Mouse (Mus musculus): ENCODE measurements around the gene Nt5m. TPM values are rescaled to one million over a fixed set of nuclear protein-coding genes. Genes with fewer than 3 reads are reported as not detected.

Gene Nt5m
- polyA plus RNA-seq, 1 experiment from 2014 or later = 46.3 TPM

- peak; percentile 35 for ATAC-seq (ENCODE audit: low FRiP score, low TSS enrichment)
- 0% methylated on average over 15 of the region's 15 CpGs for whole genome bisulfite sequencing
These were observed 30.1 kb upstream of the Nt5m start for GRCm38 (mm10) chr11:59809071-59809669.

GRCm38 (mm10) chr11:59809670-59810474 is 29.4 kb upstream of the Nt5m start, which contains the start of gene Flcn:
Flcn (minus strand) TSS chr11:59810016.
- WGBS = under 1% methylated on average over 52 of the region's 52 CpGs
- H3K27ac ChIP-seq (ENCODE audit: low read length) = peak within 1 kb of the TSS; percentile 94
- peaks cover 11% of the 10 kb centered on the region for H3K4me1 ChIP-seq (ENCODE audit: insufficient read depth, low read length)
- H3K4me3 ChIP-seq (ENCODE audit: low read length) = peak within 1 kb of the TSS; percentile 73
- no peaks in the 10 kb centered on the region for H3K27me3 ChIP-seq (ENCODE audit: insufficient read depth, low read length)
- ATAC-seq (ENCODE audit: low FRiP score, low TSS enrichment) = peak; percentile 95
- peaks cover 17% of the 10 kb centered on the region; the same call in 1 of the 2 replicates for H3K36me3 ChIP-seq (ENCODE audit: insufficient read depth, low read length)
- peak within 1 kb of the TSS; percentile 91 for H3K9ac ChIP-seq (replicated peaks; ENCODE audit: low read length)
- peak within 1 kb of the TSS; percentile 76 for H3K4me2 ChIP-seq (replicated peaks; ENCODE audit: low read depth, low read length)
- no peaks in the 10 kb centered on the region for H3K9me3 ChIP-seq (ENCODE audit: low read length)

More at GRCm38 (mm10) chr11:59809071-59809669, 30.1 kb upstream of the Nt5m start:
- Histone ChIP-seq H3K27me3 (ENCODE audit: insufficient read depth, low read length) (no peaks in the 10 kb centered on the region), H3K9ac (replicated peaks; ENCODE audit: low read length) (peak overlapping the region; percentile 91), H3K4me2 (replicated peaks; ENCODE audit: low read depth, low read length) (peak overlapping the region; percentile 76), H3K27ac (ENCODE audit: low read length) (peak overlapping the region; percentile 94), H3K4me1 (ENCODE audit: insufficient read depth, low read length) (peaks cover 11% of the 10 kb centered on the region), H3K9me3 (ENCODE audit: low read length) (no peaks in the 10 kb centered on the region), H3K36me3 (ENCODE audit: insufficient read depth, low read length) (peaks cover 23% of the 10 kb centered on the region), H3K4me3 (ENCODE audit: low read length) (peak overlapping the region; percentile 73)

- Histone ChIP-seq H3K27me3 (ENCODE audit: insufficient read depth, low read length) (no peaks in the 10 kb centered on the region), H3K9ac (replicated peaks; ENCODE audit: low read length) (peak overlapping the region; percentile 91)
- WGBS = 60% methylated on average over 14 of the region's 14 CpGs
These were observed 28.6 kb upstream of the Nt5m start for GRCm38 (mm10) chr11:59810480-59811158.

GRCm38 (mm10) chr11:59811211-59811610 is 28.0 kb upstream of the Nt5m start:
- ATAC-seq (ENCODE audit: low FRiP score, low TSS enrichment) = no peak
- WGBS = 74% methylated on average over 4 of the region's 4 CpGs

More at GRCm38 (mm10) chr11:59810480-59811158, 28.6 kb upstream of the Nt5m start:
- Histone ChIP-seq H3K36me3 (ENCODE audit: insufficient read depth, low read length) (0 out of 2 replicates have a peak, but pooled peaks cover 11% of the 10 kb centered on the region), H3K4me3 (ENCODE audit: low read length) (peak overlapping the region; percentile 73), H3K27ac (ENCODE audit: low read length) (peak overlapping the region; percentile 94), H3K4me1 (ENCODE audit: insufficient read depth, low read length) (peaks cover 11% of the 10 kb centered on the region), H3K9me3 (ENCODE audit: low read length) (no peaks in the 10 kb centered on the region), H3K4me2 (replicated peaks; ENCODE audit: low read depth, low read length) (peak overlapping the region; percentile 76)
- ATAC-seq (ENCODE audit: low FRiP score, low TSS enrichment) = no peak

GRCm38 (mm10) chr11:59813276-59813675 is 26.0 kb upstream of the Nt5m start:
- Histone ChIP-seq H3K4me2 (replicated peaks; ENCODE audit: low read depth, low read length) (no peak overlapping the region), H3K4me3 (ENCODE audit: low read length) (no peak overlapping the region), H3K9me3 (ENCODE audit: low read length) (no peaks in the 10 kb centered on the region), H3K9ac (replicated peaks; ENCODE audit: low read length) (no peak overlapping the region), H3K27me3 (ENCODE audit: insufficient read depth, low read length) (no peaks in the 10 kb centered on the region), H3K27ac (ENCODE audit: low read length) (no peak overlapping the region), H3K4me1 (ENCODE audit: insufficient read depth, low read length) (peaks cover 10% of the 10 kb centered on the region), H3K36me3 (ENCODE audit: insufficient read depth, low read length) (peaks cover 23% of the 10 kb centered on the region)
- no peak for ATAC-seq (ENCODE audit: low FRiP score, low TSS enrichment)
- WGBS = 51% methylated on average over 3 of the region's 3 CpGs

More at GRCm38 (mm10) chr11:59811211-59811610, 28.0 kb upstream of the Nt5m start:
- no peaks in the 10 kb centered on the region for H3K27me3 ChIP-seq (ENCODE audit: insufficient read depth, low read length)
- H3K9ac ChIP-seq (replicated peaks; ENCODE audit: low read length) = no peak overlapping the region
- H3K9me3 ChIP-seq (ENCODE audit: low read length) = no peaks in the 10 kb centered on the region
- peaks cover 11% of the 10 kb centered on the region for H3K4me1 ChIP-seq (ENCODE audit: insufficient read depth, low read length)
- no peak overlapping the region for H3K4me3 ChIP-seq (ENCODE audit: low read length)
- peaks cover 8% of the 10 kb centered on the region; the same call in 1 of the 2 replicates for H3K36me3 ChIP-seq (ENCODE audit: insufficient read depth, low read length)
- no peak overlapping the region for H3K4me2 ChIP-seq (replicated peaks; ENCODE audit: low read depth, low read length)
- H3K27ac ChIP-seq (ENCODE audit: low read length) = no peak overlapping the region

- Histone ChIP-seq H3K4me1 (ENCODE audit: insufficient read depth, low read length) (0 out of 2 replicates have a peak, but pooled peaks cover 3% of the 10 kb centered on the region), H3K36me3 (ENCODE audit: insufficient read depth, low read length) (peaks cover 33% of the 10 kb centered on the region), H3K4me3 (ENCODE audit: low read length) (no peak overlapping the region), H3K9me3 (ENCODE audit: low read length) (no peaks in the 10 kb centered on the region), H3K27me3 (ENCODE audit: insufficient read depth, low read length) (no peaks in the 10 kb centered on the region), H3K4me2 (replicated peaks; ENCODE audit: low read depth, low read length) (no peak overlapping the region), H3K9ac (replicated peaks; ENCODE audit: low read length) (no peak overlapping the region), H3K27ac (ENCODE audit: low read length) (no peak overlapping the region)
- 82% methylated on average over 1 of the region's 1 CpGs for WGBS
- no peak for ATAC-seq (ENCODE audit: low FRiP score, low TSS enrichment)
These were observed 24.9 kb upstream of the Nt5m start for GRCm38 (mm10) chr11:59814311-59814710.

- no peak overlapping the region for H3K27ac ChIP-seq (ENCODE audit: low read length)
- no peak for ATAC-seq (ENCODE audit: low FRiP score, low TSS enrichment)
- no peak overlapping the region for H3K4me3 ChIP-seq (ENCODE audit: low read length)
- H3K27me3 ChIP-seq (ENCODE audit: insufficient read depth, low read length) = no peaks in the 10 kb centered on the region
- H3K4me2 ChIP-seq (replicated peaks; ENCODE audit: low read depth, low read length) = no peak overlapping the region
- peaks cover 39% of the 10 kb centered on the region for H3K36me3 ChIP-seq (ENCODE audit: insufficient read depth, low read length)
- no peaks in the 10 kb centered on the region for H3K9me3 ChIP-seq (ENCODE audit: low read length)
- no peak overlapping the region for H3K9ac ChIP-seq (replicated peaks; ENCODE audit: low read length)
- 0 out of 2 replicates have a peak, but pooled peaks cover 3% of the 10 kb centered on the region for H3K4me1 ChIP-seq (ENCODE audit: insufficient read depth, low read length)
- WGBS = 74% methylated on average over 6 of the region's 6 CpGs
These were observed 24.3 kb upstream of the Nt5m start for GRCm38 (mm10) chr11:59814936-59815335.

- no peak for ATAC-seq (ENCODE audit: low FRiP score, low TSS enrichment)
- H3K4me1 ChIP-seq (ENCODE audit: insufficient read depth, low read length) = 0 out of 2 replicates have a peak, but pooled peaks cover 3% of the 10 kb centered on the region
- H3K36me3 ChIP-seq (ENCODE audit: insufficient read depth, low read length) = peaks cover 45% of the 10 kb centered on the region
- 85% methylated on average over 6 of the region's 6 CpGs for WGBS
- no peak overlapping the region for H3K9ac ChIP-seq (replicated peaks; ENCODE audit: low read length)
- no peak overlapping the region for H3K4me3 ChIP-seq (ENCODE audit: low read length)
- no peak overlapping the region for H3K27ac ChIP-seq (ENCODE audit: low read length)
- H3K4me2 ChIP-seq (replicated peaks; ENCODE audit: low read depth, low read length) = no peak overlapping the region
- H3K27me3 ChIP-seq (ENCODE audit: insufficient read depth, low read length) = no peaks in the 10 kb centered on the region
- H3K9me3 ChIP-seq (ENCODE audit: low read length) = no peaks in the 10 kb centered on the region
These were observed 23.7 kb upstream of the Nt5m start for GRCm38 (mm10) chr11:59815482-59816065.

GRCm38 (mm10) chr11:59817916-59818315 is 21.3 kb upstream of the Nt5m start:
- Histone ChIP-seq H3K9me3 (ENCODE audit: low read length) (no peaks in the 10 kb centered on the region), H3K36me3 (ENCODE audit: insufficient read depth, low read length) (peaks cover 64% of the 10 kb centered on the region), H3K9ac (replicated peaks; ENCODE audit: low read length) (no peak overlapping the region), H3K4me1 (ENCODE audit: insufficient read depth, low read length) (no peaks in the 10 kb centered on the region), H3K27ac (ENCODE audit: low read length) (no peak overlapping the region), H3K4me3 (ENCODE audit: low read length) (no peak overlapping the region), H3K4me2 (replicated peaks; ENCODE audit: low read depth, low read length) (no peak overlapping the region), H3K27me3 (ENCODE audit: insufficient read depth, low read length) (no peaks in the 10 kb centered on the region)
- ATAC-seq (ENCODE audit: low FRiP score, low TSS enrichment) = no peak
- WGBS = 95% methylated on average over 3 of the region's 3 CpGs

All from kidney, embryonic 16.5 days (tissue).